Mouse (Mus musculus) ZHBTc4 (cell line): ENCODE data around the gene Gcc2.
"Not testable (repeated sequence)": the region's sequence is repeated elsewhere in the genome, so short reads cannot be mapped to it uniquely, and the experiment has no call there.

Experiments
- DNase-seq: peaks from one replicate; pipeline ENCODE4 v3.0.0-alpha.2; 2011; ENCODE audit warnings: low read depth, low spot score

Gcc2 gene

DNA sequence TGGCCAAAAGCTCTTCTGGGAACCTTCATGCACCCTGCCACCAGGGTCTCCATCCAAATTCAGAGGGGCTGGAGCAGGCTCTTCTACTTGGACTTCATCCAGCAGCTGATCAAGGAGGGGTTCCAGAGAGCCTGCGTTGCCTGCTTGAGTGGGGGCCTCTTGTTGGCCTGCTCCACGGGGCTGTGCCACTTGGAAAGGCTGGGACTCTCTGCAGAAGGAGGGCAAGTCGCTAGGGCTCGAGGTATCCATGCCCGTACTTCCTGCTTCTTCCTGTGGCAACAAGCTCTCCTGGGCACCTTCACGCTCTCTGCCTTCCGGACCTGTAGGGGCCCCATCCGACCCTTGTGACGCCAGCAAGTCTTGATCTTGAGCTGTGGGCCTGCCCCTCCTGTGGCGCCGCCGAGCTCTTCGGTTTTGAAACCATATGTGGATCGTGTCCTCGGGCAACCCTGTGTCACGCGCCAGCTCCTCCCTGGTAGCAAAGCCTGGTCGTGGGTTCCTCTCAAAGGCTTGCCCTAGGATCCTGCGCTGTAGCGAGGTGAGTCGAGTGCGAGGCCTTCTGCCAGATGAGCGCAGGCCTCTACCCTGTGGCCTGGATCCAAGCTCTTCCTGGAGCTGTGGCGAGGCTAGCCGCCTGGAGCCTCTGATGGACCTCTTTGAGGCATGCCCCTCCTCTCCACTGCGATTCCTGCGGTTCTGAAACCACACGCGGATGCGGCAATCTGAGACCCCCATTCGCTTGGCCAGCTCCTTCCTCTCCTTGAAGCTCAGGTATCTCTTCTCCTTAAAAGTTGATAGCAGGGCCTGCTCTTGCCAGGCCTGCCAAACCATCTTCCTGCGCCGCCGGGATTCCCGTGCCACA, 23.3 kb upstream of the Gcc2 start:
- DNase-seq = peak; percentile 85

DNA sequence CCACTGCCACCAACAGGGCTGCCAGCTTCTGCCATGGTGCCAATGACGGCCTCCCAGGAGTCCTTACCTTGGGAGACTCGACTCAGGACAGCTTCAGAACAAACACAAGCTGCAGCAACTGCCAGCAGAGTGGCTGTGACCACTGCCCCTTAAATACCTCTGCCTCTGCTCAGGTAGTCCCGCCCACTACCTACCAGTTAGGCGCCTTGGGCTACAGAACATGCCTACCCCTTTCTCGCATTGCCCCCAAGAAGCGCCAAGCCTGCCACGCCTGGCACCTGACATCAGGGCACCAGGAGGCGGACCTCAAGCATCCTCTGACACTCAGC, 22.7 kb upstream of the Gcc2 start, which contains the start of gene Duxf3:
Gene Duxf3, minus strand, starts transcription at position 35 of the 329 bp plus-strand sequence.
- DNase-seq = not testable (repeated sequence)

DNA sequence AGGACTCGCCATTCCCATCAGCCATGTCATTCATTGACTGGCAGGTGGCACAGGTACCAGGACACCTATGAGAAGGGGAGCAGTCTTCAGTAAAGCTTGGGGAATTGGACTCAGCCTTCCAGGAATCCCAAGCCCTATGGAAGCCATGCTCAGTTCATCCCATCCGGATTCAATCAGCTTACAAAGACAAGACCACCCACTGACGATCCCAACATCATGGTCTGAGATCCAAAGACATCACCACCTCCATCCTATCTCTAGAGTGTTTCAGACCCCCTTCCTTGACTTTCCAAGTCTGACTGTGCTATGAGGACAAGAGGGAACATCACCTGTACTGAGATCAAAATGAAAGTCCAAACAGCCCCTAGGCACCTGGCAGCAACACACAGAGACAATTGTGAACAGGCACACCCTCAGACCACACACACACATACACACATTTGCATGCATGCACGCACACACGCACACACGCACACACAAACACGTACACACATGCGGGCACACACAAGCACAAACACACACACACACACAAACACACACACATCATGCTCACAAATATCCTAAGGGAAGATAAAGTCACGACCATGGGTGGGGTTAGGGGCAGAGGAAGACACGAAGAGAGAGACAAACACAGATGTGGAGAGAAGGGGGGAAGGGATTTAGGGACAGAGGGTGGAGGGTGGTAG, 22.1 kb upstream of the Gcc2 start:
- not testable (repeated sequence) for DNase-seq

DNA sequence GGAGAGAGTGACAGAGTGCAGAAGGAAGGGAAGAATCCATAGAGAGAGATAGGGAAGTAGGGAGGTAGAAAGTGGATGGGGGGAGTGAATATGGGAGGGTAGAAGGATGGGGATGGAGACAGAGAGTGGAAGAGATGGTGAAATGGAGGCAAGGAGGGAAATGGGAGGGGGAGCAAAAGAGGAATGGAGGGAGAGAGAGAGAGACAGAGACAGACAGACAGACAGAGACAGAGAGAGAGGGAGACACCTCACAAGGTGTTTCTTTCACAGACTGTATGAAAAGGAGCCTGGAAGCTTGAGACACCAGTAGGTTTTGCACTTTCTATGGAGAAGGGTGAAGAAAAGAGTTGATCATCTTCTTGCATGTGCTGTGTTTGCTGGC, 21.6 kb upstream of the Gcc2 start:
- DNase-seq = not testable (repeated sequence)

DNA sequence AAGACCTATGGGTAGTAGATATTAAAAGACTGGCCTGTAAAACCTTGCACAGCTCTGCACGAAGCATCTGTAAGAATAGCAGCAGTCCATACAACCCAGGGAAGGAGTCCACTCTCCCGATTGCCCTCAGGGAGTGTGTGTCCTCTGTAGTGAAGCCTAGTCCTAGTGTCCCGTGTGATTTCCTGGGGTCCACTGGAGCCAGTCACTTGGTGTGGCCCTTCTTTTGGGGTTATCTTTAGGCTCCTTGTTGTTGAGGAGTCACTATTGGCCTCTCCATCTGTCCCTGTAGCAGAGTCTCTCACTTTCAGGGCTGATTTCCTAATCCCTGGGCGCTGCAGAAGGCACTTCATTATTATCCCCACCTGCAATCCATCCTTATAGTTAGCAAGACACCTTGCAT, 20.3 kb upstream of the Gcc2 start:
- not testable (repeated sequence) for DNase-seq

DNA sequence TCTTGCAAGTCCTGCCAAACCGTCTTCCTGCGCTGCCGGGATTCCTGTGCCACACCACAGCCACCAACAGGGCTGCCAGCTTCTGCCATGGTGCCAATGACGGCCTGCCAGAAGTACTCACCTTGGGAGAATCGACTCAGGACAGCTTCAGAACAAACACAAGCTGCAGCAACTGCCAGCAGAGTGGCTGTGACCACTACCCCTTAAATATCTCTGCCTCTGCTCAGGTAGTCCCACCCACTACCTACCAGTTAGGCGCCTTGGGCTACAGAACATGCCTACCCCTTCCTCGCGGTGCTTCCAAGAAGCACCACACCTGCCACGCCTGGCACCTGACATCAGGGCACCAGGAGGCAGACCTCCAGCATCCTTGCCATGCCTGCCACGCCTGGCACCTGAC, 18.7 kb upstream of the Gcc2 start, which contains the start of gene Gm4981:
Gene Gm4981, minus strand, starts transcription at position 89 of the 400 bp plus-strand sequence.
- DNase-seq = peak; percentile 27

DNA sequence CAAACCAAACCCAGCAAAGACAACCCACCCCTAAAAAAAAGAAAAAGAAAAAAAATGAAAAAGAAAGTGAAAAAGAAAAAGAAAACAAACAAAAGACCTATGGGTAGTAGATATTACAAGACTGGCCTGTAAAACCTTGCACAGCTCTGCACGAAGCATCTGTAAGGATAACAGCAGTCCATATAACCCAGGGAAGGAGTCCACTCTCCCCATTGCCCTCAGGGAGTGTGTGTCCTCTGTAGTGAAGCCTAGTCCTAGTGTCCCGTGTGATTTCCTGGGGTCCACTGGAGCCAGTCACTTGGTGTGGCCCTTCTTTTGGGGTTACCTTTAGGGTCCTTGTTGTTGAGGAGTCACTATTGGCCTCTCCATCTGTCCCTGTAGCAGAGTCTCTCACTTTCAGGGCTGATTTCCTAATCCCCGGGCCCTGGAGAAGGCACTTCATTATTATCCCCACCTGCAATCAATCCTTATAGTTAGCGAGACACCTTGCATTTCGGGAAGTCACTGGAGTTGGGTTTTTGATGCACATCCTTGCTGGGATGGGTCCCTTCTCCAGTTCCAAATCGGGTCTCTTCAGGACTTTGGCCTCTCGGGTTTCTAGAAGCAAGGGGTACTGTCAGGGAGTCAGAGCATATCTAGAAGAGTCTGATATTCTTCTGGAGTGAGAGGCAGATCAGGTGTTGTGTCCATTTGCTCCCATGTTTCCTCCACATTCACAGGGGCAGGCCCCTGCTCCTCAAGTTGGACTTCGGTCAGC, 16.1 kb upstream of the Gcc2 start:
- DNase-seq = peak; percentile 38

DNA sequence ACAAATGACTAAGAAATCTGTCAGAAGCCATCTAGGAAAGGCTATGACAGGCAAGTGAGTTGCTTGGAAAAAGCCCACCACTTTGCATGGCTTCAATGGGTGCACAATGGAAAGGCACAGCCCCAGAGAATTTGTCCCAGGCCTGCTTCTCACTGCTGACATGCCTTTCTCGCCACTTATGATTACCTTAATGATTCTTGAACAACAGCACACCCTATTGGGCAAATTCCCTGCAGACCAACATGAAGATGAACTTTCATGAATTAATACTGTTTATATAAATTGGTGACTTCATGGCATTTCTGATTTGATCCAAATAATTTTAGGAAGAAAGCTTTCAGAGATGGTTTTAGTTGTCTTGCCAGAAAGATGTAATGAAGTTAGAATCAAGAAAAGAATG, 5.8 kb upstream of the Gcc2 start:
- DNase-seq = peak; percentile 14

DNA sequence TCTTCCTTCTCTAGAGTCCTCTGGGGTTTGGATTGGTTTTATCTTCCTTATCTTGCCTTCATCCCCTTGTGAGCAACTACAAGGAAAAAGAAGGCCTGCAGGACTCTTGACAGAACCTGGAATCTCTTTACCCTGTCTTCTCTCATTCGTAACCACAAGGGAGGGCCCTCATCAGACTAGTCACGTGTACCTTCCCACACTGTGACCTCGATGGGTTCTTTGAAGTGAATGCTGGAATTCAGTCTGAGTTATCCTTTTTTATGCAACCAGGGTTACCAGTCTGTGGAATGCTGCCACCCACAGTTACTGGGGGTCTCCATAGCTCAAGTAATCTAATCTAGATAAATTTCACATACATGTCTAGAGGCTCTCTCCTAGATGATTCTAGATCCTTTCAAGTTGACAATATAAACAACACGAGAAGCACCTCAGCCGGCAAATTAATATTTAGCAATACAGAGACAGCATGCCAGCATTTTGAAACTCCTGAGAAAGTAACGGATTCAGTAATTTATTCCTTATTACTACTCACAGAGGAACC, 592 bp upstream of the Gcc2 start:
- peak; percentile 25 for DNase-seq

DNA sequence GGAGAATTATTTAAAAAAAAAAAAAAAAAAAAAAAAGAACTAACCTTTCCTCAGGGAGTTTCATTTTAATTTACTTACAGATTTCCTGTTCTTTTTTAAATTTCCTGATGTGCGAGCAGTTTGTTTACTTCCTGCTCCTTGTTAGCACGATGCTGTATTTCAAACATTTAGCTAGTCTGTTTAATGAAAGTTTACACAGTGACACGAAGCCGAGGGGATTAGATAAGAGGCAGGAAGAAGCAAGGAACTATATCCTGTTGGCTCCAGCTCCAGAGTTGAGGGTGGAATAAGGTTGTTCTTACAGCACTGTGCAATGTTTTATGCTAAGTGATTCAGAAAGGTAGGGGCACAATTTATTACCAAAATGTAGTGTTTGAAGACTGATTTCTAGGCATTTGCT, 657 bp downstream of the Gcc2 start:
- DNase-seq = no peak

DNA sequence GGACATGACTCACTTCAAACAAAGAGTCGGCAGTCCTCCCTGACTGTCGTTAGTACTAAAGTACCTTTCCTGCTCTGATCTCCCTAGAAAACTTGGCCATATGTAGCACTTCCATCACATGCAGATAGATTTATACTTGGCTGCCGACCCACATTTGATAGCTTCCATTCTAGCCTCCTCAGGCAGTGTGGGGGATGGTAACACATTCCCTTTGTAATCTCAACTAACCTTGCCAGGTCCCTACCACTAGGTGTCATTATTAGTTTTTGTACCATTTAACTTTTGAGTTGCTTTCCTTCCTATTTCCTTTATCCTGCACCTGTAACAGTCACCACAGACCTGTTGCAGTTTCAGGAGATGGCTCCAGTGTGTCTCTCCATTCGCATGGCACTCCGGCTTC, 3.2 kb downstream of the Gcc2 start:
- DNase-seq = peak; percentile 60

DNA sequence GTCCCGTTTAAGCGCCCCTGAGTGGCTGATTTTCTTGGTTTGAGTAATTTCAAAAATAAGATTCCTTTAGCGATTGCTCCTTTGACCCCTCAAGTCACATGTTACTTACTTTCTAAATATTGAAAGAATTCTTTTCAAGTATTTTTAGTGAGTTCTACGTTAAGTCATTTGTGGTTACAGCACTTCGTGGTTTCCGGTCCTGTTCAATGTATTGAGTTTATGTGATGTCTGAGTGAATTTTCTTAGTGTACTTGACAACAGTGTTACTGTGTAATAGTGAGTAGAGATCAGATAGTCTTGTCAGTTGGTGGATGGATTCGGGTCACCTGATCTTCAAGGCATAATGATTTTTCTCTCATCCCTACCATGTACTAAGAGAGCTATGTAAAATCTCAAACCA, 26.9 kb downstream of the Gcc2 start:
- no peak for DNase-seq

DNA sequence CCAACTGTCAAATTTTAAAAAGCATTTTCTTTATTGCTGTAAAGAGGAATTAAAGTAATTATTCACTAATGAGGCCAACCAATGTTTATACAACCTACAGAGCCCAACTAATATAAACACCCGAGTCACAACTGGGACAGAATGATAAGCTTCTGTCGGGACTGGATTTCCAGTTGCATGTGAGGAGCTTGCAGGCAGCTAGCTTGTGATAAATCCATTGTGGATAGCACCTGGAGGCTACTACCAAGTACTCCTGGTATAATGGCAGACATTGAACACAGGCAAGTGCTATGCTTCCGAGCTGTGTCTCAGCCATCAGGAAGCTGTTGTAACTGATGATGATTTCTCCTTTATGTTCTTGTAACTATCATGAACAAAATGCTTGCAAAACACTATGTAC, 35.4 kb downstream of the Gcc2 start:
- no peak for DNase-seq

DNA sequence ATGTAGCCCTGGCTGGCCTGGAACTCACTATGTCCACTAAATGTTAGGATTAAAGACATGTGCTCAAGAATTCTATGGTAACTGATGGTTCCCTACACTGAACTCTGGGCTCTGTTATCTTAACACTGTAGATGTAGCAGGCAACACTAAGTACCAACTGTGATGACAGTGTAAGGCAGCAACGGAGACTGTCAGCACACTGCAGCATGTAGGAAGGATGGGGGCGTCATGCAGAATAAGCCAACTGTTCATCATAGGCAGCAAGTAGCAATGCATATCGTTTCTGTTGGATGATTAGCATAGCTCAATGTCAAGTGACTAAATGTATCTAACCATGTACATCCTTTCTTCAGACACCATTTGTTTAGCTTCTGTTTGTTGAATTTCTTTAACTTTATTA, 38.9 kb downstream of the Gcc2 start:
- DNase-seq = no peak

DNA sequence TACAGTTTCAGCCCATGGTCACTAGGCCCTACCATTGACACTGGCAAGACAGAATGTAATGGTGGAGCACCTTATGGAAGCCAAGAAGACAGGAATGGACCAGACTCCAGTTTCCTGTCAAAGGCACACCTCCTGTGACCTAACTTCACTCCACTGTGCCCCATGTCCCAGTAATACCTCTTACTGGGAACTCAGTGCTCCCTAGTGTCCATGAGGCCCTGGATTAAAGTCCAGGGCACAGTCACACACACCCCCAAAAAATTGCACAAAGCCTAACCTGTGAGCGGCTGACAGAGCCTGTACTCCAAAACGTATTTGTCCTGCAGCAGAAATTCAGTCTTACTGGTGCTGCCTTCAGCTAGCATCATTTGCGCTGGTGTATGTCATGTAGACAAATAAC, 40.3 kb downstream of the Gcc2 start:
- DNase-seq = no peak

DNA sequence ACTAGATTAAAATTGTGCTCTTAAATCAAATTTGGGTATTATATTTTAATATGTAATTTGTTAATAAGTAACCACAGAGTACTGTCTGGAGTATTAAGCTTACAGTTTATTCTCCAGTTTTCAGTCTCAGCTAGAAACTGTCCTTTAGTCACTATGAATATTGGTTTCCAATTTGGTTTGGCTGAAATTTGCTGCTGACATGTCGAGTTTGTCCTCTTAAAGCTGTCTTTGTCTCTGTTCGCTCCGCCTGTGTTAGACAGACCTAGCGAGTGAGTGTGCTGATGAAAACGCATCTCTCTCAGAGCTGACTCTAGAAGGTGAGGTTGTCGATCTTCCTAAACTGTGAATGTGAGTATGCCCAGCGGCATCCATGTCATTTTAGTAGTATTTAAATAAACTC, 49.7 kb downstream of the Gcc2 start:
- DNase-seq = no peak

DNA sequence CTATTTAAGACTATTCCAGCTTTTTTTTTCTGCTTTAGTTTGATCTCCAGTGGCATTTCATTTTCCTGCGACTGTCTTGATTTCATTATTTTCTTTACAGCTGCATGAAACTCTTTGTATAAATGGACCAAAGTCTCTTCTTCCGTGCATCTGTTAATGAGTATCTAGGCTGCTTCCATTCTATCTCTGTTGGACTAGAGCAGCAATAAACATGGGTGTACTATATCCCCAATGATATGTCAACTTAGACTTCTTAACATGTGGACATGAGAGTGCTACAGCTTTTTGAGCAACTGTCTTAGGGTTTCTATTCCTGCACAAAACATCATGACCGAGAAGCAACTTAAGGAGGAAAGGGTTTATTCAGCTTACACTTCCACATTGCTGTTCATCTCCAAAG, 51.6 kb downstream of the Gcc2 start:
- DNase-seq = no peak

DNA sequence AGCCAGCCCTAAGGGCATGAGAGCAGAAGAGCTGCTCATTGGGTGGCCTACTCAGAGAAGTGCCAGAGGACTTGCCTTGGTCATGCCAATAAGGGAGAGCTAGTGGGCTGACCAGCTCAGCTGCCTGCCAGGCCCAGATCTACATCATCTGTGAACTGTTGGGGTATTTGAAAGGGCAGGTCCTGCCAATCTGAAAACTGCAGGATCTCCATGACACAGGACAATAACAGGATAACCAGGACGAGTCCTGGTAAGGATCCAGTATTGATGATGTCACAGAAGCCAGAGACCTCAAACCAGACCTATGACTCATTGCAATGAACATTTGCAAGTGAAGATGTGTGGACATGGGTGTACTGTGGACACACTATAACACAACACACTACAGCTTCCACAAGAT, 55.5 kb downstream of the Gcc2 start:
- DNase-seq = no peak

DNA sequence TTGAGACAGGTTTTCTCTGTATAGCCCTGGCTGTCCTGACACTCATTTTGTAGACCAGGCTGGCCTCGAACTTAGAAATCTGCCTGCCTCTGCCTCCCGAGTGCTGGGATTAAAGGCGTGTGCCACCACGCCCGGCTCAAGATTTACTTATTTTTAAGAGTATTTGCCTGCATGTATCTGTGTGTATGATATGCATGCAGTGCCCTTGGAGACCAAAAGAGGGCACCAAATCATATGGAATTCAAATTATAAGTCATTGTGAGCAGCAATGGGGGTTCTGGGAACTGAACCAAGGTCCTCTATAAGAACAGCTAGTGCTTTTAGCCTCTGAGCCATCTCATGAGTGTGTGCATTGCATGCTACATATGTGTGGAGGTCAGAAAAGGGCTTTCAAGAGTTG, 57.6 kb downstream of the Gcc2 start:
- DNase-seq = peak; percentile 37

DNA sequence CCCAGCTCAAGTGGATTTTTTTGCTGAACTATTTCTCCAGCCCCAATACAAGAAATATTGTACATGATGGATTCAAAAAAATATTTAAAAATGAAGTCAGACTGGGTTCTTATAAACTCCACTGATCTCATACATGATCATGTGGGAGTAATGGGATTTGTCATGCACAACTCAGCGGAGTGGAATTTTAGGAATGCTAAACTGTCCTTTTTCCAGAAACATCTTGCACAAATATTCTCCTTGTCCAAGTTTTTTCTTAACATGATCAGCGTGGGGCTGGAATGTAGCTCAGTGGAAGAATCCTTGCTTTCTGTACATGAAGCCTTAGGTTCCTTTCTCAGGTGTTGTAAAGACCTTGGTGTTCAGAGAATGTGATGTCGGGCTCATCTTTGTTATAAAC, 65.6 kb downstream of the Gcc2 start:
- no peak for DNase-seq

DNA sequence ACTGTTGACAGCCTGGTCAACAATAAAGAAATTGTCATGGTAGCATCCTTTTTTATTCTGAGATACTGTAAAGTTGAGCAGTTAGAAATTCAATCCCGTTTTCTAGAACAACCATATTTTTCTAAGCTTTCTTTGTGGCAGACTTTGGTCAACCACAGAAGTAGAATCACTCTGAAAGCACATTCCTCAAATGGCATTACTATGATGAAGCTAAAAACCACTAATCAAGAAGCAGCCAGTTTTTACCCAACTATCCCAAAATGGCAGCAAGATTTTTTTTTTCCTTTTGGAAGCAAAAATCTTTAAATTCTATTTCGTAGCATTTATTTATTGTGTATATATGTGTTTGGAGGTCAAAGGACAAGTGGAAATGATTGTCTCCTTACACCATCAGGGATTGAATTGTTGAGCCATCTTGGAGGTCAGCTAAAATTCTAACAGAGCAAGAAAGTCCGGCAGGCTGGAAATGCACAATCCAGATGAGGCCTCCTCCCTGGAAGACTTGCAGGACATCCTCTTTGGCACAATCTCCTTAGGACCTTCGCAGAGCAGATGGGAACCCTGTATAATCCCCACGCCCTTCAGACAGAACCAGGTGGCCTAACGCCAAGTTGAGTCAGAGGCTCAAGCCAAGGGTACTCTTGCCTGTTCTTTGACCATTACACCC, 67.2 kb downstream of the Gcc2 start:
- DNase-seq = no peak
